Mouse (Mus musculus) kidney, postnatal 36 days (tissue): ENCODE measurements around the gene Adcy6.

Experiments
- DNase-seq, 2 experiments: peaks; one replicate each; pipeline ENCODE4 v3.0.0; 2021 to 2022; ENCODE audit warnings: mixed read lengths in 2 of 2

The Adcy6 gene

GRCm38 (mm10) chr15:98628589-98629254 is 18.8 kb upstream of the Adcy6 start:
- DNase-seq = no peak

DNA sequence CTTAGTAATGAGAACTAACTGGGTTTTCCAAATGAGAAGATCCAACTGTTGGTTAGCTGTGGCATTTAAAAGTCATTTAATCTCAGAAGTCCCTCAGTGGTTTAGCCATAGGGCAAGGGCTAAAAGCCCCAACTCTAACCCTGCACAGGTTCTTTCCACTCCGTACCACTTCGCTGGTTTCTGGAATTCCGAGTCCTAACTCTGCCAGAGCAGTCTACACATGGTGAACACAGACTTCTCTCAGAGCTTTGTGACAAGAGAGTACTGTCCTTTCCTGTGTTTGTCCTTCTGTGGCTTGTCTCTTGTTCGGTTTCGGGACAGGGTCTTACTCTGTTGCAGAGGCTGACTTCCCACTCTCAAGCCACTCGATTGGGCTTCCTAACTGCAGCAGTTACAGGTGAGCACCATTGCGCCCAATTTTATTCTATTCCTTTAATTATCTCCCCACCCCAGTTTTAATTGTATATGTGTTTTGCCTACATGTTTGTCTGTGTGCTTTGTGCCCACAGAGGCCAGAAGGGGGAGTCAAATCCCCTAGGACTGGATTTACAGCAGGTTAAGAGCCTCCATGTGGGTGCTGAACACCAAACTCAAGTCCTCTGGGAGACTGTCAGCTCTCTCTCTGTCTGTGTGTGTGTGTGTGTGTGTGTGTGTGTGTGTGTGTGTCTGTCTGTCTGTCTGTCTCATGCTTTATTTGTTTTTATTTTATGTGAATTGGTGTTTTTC is 16.8 kb upstream of the Adcy6 start:
- no peak for DNase-seq

- DNase-seq = peak in 1 of 2 experiments; percentile 27
These were observed 16.2 kb upstream of the Adcy6 start for GRCm38 (mm10) chr15:98626078-98626477.

GRCm38 (mm10) chr15:98623361-98623821 is 13.5 kb upstream of the Adcy6 start:
- no peak for DNase-seq

DNA sequence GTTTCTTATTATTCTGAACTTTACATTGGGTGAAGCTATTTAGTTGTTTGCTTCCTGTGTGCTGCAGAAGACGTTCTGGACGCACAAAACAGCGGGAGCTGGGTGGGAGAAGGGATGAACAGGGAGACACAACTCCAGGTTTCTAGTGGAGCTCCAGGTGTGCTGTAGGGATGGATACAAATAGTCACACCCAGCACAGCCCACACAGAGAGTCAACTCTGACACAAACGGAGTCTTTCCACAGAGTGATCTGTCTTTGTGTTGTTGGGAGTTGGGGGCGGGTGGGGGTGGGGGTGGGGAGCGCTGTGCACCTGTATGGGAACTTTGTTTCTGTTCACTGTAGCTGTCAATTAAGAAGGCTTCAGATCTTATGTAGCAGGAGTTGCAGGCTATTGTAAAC is 12.8 kb upstream of the Adcy6 start:
- no peak for DNase-seq

GRCm38 (mm10) chr15:98622199-98622598 is 12.3 kb upstream of the Adcy6 start:
- DNase-seq = peak; percentile 50 to 58

DNA sequence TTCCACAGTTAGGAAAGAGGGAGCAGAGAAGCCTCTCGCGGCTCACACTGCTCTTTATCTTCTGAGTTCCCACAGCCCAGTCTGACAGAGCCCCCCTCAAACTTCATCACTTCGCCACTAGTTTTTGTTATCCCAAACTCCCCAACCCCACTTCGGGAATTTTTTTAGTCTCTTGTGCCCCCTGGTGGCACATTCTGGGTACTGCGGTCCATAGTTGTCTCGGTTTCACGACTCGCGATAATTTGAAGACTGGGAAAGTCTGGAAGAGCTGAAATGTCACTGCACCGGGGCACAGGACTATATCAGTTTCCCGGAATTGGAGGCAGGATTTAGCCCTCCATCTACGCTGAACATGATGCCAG is 7.3 kb upstream of the Adcy6 start:
- peak; percentile 62 to 84 for DNase-seq

GRCm38 (mm10) chr15:98616362-98617175 is 6.7 kb upstream of the Adcy6 start:
- DNase-seq = peak; percentile 53 to 60

- DNase-seq = no peak
These were observed 5.9 kb upstream of the Adcy6 start for GRCm38 (mm10) chr15:98615751-98616150.

DNA sequence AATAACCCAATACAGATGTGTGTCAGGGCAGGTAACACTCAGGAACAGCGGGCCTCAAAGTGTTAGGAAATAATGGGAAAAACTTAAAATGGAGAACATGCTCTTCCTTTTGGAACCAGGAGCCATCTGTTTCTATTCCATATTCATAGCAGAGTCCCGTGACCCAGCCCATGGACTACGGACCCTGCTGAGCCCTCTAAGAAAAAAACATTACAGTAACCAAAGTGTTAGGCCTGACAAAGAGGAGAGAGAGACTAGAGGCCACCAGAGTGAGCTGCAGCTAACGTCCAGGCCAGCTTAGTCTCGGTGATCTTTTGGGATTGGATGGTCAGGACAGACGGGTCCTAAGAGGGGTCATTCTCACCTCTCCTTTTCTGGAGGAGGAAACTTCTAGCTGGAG is 5.1 kb upstream of the Adcy6 start:
- DNase-seq = peak; percentile 65 to 66

DNA sequence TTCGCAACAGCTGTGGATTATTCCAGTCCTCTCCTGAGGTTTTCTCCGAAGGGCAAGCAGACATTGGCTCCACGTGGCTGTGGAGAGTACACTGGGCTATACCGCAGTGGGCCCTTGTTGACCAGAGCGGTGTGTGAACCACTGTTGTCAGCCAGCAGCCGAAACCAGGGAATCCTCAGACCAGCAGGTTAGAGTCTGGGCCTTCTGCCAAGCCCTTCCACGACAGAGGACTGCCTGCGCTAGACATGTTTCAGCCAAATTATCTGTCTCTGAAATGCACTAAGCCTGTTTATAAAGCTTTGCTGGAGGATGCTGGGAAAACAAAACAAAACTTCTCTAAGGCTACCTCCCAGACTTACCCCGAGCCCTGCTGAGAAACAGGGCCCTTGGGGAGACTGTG is 4.7 kb upstream of the Adcy6 start:
- peak; percentile 77 to 83 for DNase-seq

GRCm38 (mm10) chr15:98612229-98612628 is 2.4 kb upstream of the Adcy6 start:
- DNase-seq = no peak

- DNase-seq = no peak
These were observed 306 bp upstream of the Adcy6 start for GRCm38 (mm10) chr15:98610131-98610633.

- DNase-seq = peak in 1 of 2 experiments; percentile 47
These were observed 1.1 kb downstream of the Adcy6 start for GRCm38 (mm10) chr15:98608784-98609250.

GRCm38 (mm10) chr15:98608058-98608783 is 1.7 kb downstream of the Adcy6 start:
- peak in 1 of 2 experiments; percentile 42 for DNase-seq

DNA sequence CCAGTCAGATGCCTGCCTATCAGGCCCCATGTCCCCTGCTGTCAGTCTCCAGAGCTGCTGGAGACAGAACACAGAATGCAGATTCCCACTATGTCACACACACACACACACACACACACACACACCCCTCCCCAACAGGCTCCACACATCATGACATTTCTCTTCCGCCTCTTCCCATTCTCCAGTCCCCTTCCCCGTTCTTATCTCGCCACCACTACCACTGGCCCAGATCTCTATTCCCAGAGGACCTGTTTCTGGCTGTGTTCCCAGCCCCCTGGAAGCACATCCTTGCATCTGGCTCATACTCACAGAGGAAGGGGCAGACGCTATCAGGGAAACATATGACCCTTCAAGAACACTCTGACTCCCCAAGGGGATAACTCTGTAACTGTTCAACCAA is 2.3 kb downstream of the Adcy6 start:
- peak; percentile 85 to 87 for DNase-seq

GRCm38 (mm10) chr15:98606739-98607138 is 3.1 kb downstream of the Adcy6 start:
- no peak for DNase-seq

- DNase-seq = no peak
These were observed 3.8 kb downstream of the Adcy6 start for GRCm38 (mm10) chr15:98606051-98606536.

GRCm38 (mm10) chr15:98604041-98604575 is 5.8 kb downstream of the Adcy6 start:
- peak in 1 of 2 experiments; percentile 56 for DNase-seq

DNA sequence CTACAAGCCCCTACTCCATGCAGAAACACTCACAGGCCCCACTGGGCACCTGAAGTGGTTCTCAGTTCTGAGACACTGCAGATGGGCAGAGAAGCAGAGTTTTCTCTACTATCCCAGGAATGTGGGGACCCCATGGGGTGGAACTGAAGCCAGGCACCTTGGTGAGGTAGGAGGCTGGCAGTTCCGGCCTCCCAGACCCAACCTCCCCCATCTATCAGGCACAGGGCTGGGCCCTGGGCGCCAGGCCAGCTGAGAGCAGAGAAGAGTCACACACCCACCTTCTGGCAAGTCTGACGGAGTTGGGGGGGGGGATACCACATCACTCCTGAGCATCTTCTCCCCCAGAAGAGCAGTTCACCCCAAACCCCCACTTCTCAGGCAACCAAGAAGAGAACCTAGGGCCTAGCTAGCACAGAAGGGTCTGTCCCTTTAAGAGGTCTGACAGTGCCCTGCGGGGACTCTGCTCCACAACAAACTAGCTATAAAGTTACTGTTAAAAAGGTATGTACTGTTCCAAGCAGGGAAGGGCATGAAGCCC is 6.9 kb downstream of the Adcy6 start:
- DNase-seq = peak; percentile 60 to 70

GRCm38 (mm10) chr15:98602191-98602881 is 7.5 kb downstream of the Adcy6 start:
- peak in 1 of 2 experiments; percentile 52 for DNase-seq
